Mouse (Mus musculus) neural tube, embryonic 15.5 days (tissue): ENCODE data around the gene Wwox. TPM values are rescaled to one million over a fixed set of nuclear protein-coding genes. Genes with fewer than 3 reads are reported as not detected.

ENCODE experiments used
- ATAC-seq: fragments of 200-750 bp; cut with Nextera tagmentation; 2 replicates; pipeline ENCODE4 v1.8.0; 2017; ENCODE audit warnings: mild to moderate bottlenecking, moderate TSS enrichment, moderate library complexity; ENCODE audit not compliant: low FRiP score
- H3K27ac ChIP-seq: fragments of 300-500 bp; sonication (generic); replicated peaks from 2 replicates; pipeline ENCODE4 v1.5.1; 2015; ENCODE audit warnings: mild to moderate bottlenecking, inconsistent platforms
- H3K27me3 ChIP-seq: fragments of 300-500 bp; sonication (generic); replicated peaks from 2 replicates; pipeline ENCODE4 v1.6.1; 2015; ENCODE audit warnings: inconsistent platforms
- H3K36me3 ChIP-seq: fragments of 300-500 bp; sonication (generic); 2 replicates; pipeline ENCODE4 v1.6.1; 2015; ENCODE audit warnings: inconsistent platforms
- H3K4me1 ChIP-seq: fragments of 300-500 bp; sonication (generic); 2 replicates; pipeline ENCODE4 v1.6.1; 2015; ENCODE audit warnings: inconsistent platforms
- H3K4me2 ChIP-seq: fragments of 300-500 bp; sonication (generic); 2 replicates; pipeline ENCODE4 v1.6.1; 2015; ENCODE audit warnings: inconsistent platforms, mild to moderate bottlenecking, moderate library complexity
- H3K4me3 ChIP-seq: fragments of 300-500 bp; sonication (generic); replicated peaks from 2 replicates; pipeline ENCODE4 v1.5.1; 2015; ENCODE audit warnings: mild to moderate bottlenecking, inconsistent platforms
- H3K9ac ChIP-seq: fragments of 300-500 bp; sonication (generic); replicated peaks from 2 replicates; pipeline ENCODE4 v1.6.1; 2015; ENCODE audit warnings: mild to moderate bottlenecking, inconsistent platforms
- H3K9me3 ChIP-seq: fragments of 300-500 bp; sonication (generic); replicated peaks from 2 replicates; pipeline ENCODE4 v1.6.1; 2016; ENCODE audit warnings: inconsistent platforms
- whole genome bisulfite sequencing: fragments of 180-500 bp; shearing (Covaris S2); methylation state at CpG from one replicate; pipeline ENCODE4 v1.1.7; 2015; ENCODE audit warnings: mixed read lengths; 5-methylcytosine and 5-hydroxymethylcytosine counted together
- polyA plus RNA-seq: library from polyadenylated mRNA; unstranded; fragments of >200 nt; fragmentation: Nextera tagmentation; extraction: Ambion mirVana; gene quantifications from 2 replicates; pipeline ENCODE4 v1.2.1, GENCODE M21; 2015

Wwox gene
- polyA plus RNA-seq, 1 experiment from 2014 or later: 12.9 TPM

DNA sequence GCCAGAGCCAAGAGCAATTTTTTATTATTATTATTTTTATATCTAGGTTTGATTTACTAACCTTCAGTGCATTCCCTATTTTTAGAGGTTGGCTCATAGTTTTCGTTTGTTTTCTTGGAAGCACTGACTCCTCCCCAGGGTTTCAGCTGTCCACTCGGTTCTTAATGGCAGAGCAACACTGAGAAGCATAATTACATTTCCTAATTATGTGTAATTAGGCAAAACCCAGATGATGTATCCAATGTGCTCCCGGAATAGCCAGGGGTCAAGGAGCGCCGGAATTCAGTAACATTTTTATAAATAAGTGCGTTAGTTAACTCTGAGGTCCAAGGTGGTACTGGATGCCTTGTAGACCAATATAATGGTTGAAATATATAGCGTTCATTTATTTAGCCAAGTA, 586.7 kb downstream of the Wwox start:
- Histone ChIP-seq H3K4me3 (no peak overlapping the region), H3K27ac (no peak overlapping the region), H3K36me3 (no peaks in the 10 kb centered on the region), H3K9me3 (no peaks in the 10 kb centered on the region), H3K4me1 (no peaks in the 10 kb centered on the region), H3K9ac (no peak overlapping the region), H3K27me3 (no peaks in the 10 kb centered on the region), H3K4me2 (no peak overlapping the region)
- ATAC-seq: no peak
- WGBS: 46% methylated on average over 7 of the region's 7 CpGs

DNA sequence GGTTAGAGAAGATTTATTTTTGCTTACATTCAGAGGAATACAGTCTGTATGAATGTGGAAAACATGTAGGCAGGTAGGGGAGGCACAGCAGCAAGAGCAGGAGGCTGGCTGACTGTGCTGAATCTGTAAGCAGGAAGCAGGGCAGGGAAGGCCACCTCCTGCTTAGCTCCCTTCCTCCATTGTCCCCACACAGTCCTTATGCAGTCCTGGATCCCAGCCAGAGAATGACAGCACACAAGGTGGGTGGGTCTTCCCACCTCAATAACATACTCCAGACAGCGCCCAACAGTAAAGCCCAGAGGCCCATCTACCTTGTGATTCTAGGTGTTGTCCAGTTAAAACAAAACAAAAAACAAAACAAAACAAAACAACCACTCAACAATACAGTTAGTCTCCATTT, 593.7 kb downstream of the Wwox start:
- no peak for ATAC-seq
- Histone ChIP-seq H3K4me2 (no peak overlapping the region), H3K27me3 (no peaks in the 10 kb centered on the region), H3K36me3 (no peaks in the 10 kb centered on the region), H3K9ac (no peak overlapping the region), H3K4me3 (no peak overlapping the region), H3K9me3 (no peaks in the 10 kb centered on the region), H3K27ac (no peak overlapping the region), H3K4me1 (no peaks in the 10 kb centered on the region)
- WGBS: 68% methylated on average over 1 of the region's 1 CpGs

GRCm38 (mm10) chr8:115036016-115036415, 596.6 kb downstream of the Wwox start:
- Histone ChIP-seq H3K4me3 (no peak overlapping the region), H3K4me1 (no peaks in the 10 kb centered on the region), H3K4me2 (no peak overlapping the region), H3K36me3 (no peaks in the 10 kb centered on the region), H3K27ac (no peak overlapping the region), H3K27me3 (no peaks in the 10 kb centered on the region), H3K9me3 (no peaks in the 10 kb centered on the region), H3K9ac (no peak overlapping the region)
- ATAC-seq: no peak
- 88% methylated on average over 9 of the region's 9 CpGs for WGBS

DNA sequence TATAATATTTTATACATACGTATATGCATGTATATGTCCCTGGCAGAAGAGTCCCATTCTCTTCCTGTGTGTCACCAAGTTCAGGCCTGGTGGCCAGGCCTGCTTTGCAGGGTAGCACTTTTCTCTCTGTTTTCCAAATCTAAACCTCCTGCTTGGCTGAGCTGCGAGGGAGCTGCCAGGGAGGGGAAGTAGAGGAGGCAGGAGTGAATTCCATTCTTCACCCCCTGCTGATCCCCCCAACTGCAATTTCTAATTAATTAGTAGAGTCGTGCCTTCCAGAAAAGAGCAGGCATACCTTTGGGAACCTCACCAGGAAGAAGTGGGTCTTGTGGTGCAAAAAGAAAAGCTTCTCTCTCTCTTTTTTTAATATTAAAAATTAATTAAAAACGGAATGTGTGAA, 599.0 kb downstream of the Wwox start:
- Histone ChIP-seq H3K4me1 (peaks cover 10% of the 10 kb centered on the region), H3K27me3 (no peaks in the 10 kb centered on the region), H3K9ac (no peak overlapping the region), H3K4me2 (no peak overlapping the region), H3K27ac (no peak overlapping the region), H3K9me3 (no peaks in the 10 kb centered on the region), H3K4me3 (no peak overlapping the region), H3K36me3 (no peaks in the 10 kb centered on the region)
- no peak for ATAC-seq
- 27% methylated on average over 4 of the region's 4 CpGs for WGBS

- no peak overlapping the region for H3K27ac ChIP-seq
- 80% methylated on average over 7 of the region's 7 CpGs for WGBS
Measured at GRCm38 (mm10) chr8:115045746-115046145, 606.3 kb downstream of the Wwox start.

GRCm38 (mm10) chr8:115046496-115046895, 607.0 kb downstream of the Wwox start:
- 81% methylated on average over 4 of the region's 4 CpGs for WGBS
- no peaks in the 10 kb centered on the region for H3K27me3 ChIP-seq
- H3K4me1 ChIP-seq: peaks cover 10% of the 10 kb centered on the region
- H3K9me3 ChIP-seq: no peaks in the 10 kb centered on the region
- no peak for ATAC-seq
- H3K36me3 ChIP-seq: no peaks in the 10 kb centered on the region
- no peak overlapping the region for H3K4me3 ChIP-seq
- no peak overlapping the region for H3K27ac ChIP-seq
- no peak overlapping the region for H3K4me2 ChIP-seq
- no peak overlapping the region for H3K9ac ChIP-seq

More at GRCm38 (mm10) chr8:115045746-115046145, 606.3 kb downstream of the Wwox start:
- H3K4me2 ChIP-seq: no peak overlapping the region
- ATAC-seq: no peak
- H3K9me3 ChIP-seq: no peaks in the 10 kb centered on the region
- no peak overlapping the region for H3K4me3 ChIP-seq
- H3K9ac ChIP-seq: no peak overlapping the region
- H3K36me3 ChIP-seq: no peaks in the 10 kb centered on the region
- H3K27me3 ChIP-seq: no peaks in the 10 kb centered on the region
- peaks cover 10% of the 10 kb centered on the region for H3K4me1 ChIP-seq

DNA sequence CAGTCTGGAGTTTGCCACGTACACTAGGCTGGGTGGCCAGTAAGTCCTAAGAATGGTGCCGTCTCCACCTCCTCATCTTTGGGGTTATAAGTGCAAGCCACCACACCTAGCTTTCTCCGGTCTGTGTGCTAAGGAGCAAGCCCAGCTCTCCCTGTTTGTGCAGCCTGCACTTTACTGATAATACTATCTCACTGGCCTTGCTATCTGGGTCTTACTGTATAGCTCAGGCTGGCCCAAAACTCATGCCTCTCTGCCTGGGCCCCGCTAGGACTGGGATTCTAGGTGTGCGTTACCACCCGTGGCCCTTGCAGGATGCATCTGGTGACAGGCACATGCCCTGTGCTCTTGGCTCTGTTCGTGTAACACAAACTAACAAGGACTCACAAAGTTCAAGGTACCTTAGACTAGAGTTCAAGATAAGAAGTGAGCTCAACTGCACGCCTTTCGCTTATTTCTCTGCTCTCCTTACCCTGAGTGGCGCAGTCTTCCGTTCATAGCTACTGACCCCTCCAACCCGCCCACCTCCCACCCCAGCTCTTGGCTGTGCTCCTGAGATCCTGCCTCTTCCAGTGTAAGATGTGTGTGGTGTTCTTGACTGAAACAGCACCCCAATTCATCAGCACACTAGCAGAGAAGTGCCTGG, 618.9 kb downstream of the Wwox start:
- no peaks in the 10 kb centered on the region for H3K4me1 ChIP-seq
- H3K27ac ChIP-seq: no peak overlapping the region
- H3K9ac ChIP-seq: no peak overlapping the region
- H3K4me3 ChIP-seq: no peak overlapping the region
- WGBS: 92% methylated on average over 12 of the region's 12 CpGs
- no peaks in the 10 kb centered on the region for H3K27me3 ChIP-seq
- H3K4me2 ChIP-seq: no peak overlapping the region
- H3K9me3 ChIP-seq: no peaks in the 10 kb centered on the region
- ATAC-seq: no peak
- H3K36me3 ChIP-seq: no peaks in the 10 kb centered on the region

DNA sequence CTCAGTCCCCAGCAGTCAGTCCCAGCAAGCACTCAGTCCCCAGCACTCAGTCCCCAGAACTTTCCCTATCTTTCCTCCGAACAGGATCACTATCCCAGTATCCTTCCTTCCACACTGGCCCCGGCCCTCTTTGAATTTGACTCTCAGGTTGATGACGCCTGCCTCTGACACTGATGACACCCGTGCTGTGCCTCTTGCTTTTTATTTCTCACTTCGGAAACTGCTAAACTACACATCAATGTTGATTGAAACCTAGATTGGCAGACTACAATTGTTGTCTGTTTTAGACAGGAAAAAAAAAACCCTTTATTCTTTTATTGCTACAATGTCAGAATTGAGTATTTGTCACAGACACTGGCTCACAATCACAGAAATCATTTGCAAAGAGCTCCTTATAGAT, 624.2 kb downstream of the Wwox start:
- no peaks in the 10 kb centered on the region for H3K36me3 ChIP-seq
- WGBS: 89% methylated on average over 5 of the region's 5 CpGs
- H3K4me2 ChIP-seq: no peak overlapping the region
- ATAC-seq: no peak
- H3K9ac ChIP-seq: no peak overlapping the region
- H3K4me3 ChIP-seq: no peak overlapping the region
- H3K27ac ChIP-seq: no peak overlapping the region
- no peaks in the 10 kb centered on the region for H3K9me3 ChIP-seq
- H3K27me3 ChIP-seq: 0 out of 2 replicates have a peak, but pooled peaks cover 5% of the 10 kb centered on the region
- H3K4me1 ChIP-seq: no peaks in the 10 kb centered on the region

DNA sequence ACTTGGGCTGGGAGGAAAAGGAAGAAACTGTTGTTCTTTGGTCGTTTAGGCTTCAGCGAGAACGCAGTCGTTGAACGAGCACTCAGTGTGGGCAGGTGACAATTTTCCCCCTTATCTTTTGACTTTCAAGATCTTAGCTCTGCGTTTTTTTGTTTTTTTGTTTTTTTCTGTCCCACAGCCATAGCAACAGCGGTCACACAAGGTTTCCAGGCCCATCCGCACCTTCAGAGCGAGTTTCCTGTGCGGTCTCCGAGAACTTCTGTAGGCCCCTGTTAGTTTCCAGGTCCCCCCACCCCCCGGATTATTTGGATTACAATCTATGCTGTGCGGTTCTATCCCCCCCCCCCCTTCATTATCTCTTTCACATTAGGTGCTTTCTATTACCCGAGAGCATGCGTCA, 625.2 kb downstream of the Wwox start:
- Histone ChIP-seq H3K9ac (no peak overlapping the region), H3K4me2 (no peak overlapping the region), H3K4me1 (no peaks in the 10 kb centered on the region), H3K27ac (no peak overlapping the region), H3K27me3 (0 out of 2 replicates have a peak, but pooled peaks cover 5% of the 10 kb centered on the region), H3K36me3 (no peaks in the 10 kb centered on the region), H3K4me3 (no peak overlapping the region), H3K9me3 (no peaks in the 10 kb centered on the region)
- WGBS: 93% methylated on average over 15 of the region's 15 CpGs
- no peak for ATAC-seq

DNA sequence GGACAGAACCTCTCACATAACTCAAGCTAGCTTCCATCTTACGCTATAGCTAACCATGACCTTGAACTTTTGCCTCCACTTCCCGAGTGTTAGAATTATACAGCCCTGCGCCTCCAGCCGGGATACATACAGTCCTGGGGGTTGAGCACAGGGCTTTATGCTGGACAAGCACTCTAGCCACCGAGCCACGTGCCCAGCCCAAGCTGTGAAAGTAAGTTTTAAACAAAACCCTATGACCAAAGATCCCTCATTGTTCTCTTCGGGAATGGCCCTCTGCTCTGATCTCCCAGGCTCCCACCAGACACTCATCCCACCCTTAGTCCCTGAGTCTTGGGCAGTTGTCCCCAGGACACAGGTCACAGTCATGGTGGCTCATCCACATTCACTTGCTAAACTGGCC, 625.9 kb downstream of the Wwox start:
- Histone ChIP-seq H3K4me3 (no peak overlapping the region), H3K4me1 (no peaks in the 10 kb centered on the region), H3K9ac (no peak overlapping the region), H3K27ac (no peak overlapping the region), H3K27me3 (0 out of 2 replicates have a peak, but pooled peaks cover 5% of the 10 kb centered on the region), H3K9me3 (no peaks in the 10 kb centered on the region), H3K36me3 (no peaks in the 10 kb centered on the region), H3K4me2 (no peak overlapping the region)
- WGBS: 41% methylated on average over 7 of the region's 7 CpGs
- ATAC-seq: no peak

DNA sequence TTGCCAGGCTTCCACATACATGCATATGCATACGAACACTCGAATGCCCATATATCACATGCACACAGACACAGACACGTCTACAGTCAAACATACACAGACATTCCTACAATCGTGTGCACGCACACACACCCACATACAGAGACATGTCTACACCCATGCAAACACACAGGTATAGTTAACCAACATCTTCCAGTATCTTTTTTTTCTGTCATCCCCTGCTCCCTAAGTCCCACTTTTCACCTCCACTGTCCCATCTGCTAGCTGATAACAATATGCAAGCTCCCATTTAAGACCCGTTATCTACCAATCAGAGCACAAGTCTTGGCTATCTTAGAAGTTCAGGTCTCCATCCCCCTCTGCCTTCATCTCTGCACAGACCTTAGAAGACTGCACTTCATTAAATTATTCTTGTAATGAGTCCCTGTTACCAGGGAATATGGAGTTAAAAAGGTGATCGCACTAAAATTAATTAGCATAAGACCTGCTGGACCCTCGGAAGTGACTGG, 627.1 kb downstream of the Wwox start:
- 0 out of 2 replicates have a peak, but pooled peaks cover 5% of the 10 kb centered on the region for H3K27me3 ChIP-seq
- no peaks in the 10 kb centered on the region for H3K4me1 ChIP-seq
- H3K9me3 ChIP-seq: no peaks in the 10 kb centered on the region
- H3K9ac ChIP-seq: no peak overlapping the region
- H3K4me2 ChIP-seq: no peak overlapping the region
- H3K27ac ChIP-seq: no peak overlapping the region
- 84% methylated on average over 8 of the region's 8 CpGs for WGBS
- no peak for ATAC-seq
- H3K4me3 ChIP-seq: no peak overlapping the region
- H3K36me3 ChIP-seq: no peaks in the 10 kb centered on the region

- WGBS: 88% methylated on average over 5 of the region's 5 CpGs
- H3K27me3 ChIP-seq: 0 out of 2 replicates have a peak, but pooled peaks cover 5% of the 10 kb centered on the region
- no peaks in the 10 kb centered on the region for H3K9me3 ChIP-seq
- H3K9ac ChIP-seq: no peak overlapping the region
- no peak overlapping the region for H3K4me3 ChIP-seq
- H3K4me2 ChIP-seq: no peak overlapping the region
- no peak for ATAC-seq
- H3K36me3 ChIP-seq: no peaks in the 10 kb centered on the region
- no peak overlapping the region for H3K27ac ChIP-seq
- H3K4me1 ChIP-seq: no peaks in the 10 kb centered on the region
Measured at GRCm38 (mm10) chr8:115068723-115069122, 629.3 kb downstream of the Wwox start.
